Mouse (Mus musculus): ENCODE results near the gene Krt31.

DNA sequence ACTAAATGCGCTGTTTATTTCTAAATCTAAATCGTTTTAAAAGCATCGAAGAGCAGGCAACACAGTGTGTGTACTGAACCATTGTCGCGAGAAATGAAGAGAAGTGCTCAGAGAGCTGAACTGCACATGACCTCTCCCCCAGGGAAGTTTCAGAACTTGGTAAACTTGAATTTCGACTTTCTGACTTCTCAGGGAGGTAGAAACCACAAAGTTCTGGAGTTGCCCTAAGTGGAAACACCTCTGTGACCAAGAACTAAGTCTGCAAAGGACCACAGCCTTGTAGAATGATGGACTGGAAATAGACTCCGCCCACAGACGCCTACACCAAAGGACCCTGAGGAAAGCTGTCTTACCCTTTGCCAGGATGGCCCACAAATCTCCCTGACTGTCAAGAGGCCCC, 44.4 kb downstream of the Krt31 start:
- TF ChIP-seq CTCF (IDR thresholded peaks at IDR 0.05; ENCODE audit: borderline replicate concordance, insufficient read depth, low read length) (no peak), POLR2A (IDR thresholded peaks at IDR 0.05; ENCODE audit: low read depth, low read length) (no peak)

Data from embryonic fibroblast, embryonic 13.5 days (primary cell).